Mouse (Mus musculus) megakaryocyte, embryonic 14.5 days (primary cell): ENCODE results near the gene Afmid. TPM values are rescaled to one million over a fixed set of nuclear protein-coding genes. Genes with fewer than 3 reads are reported as not detected.

Experiments used
- H3K27me3 ChIP-seq: replicated peaks from 2 replicates; pipeline ENCODE3; 2012; ENCODE audit warnings: inconsistent platforms
- H3K36me3 ChIP-seq: replicated peaks from 2 replicates; pipeline ENCODE3; 2012; ENCODE audit warnings: low read length, inconsistent platforms, mixed read lengths
- H3K4me1 ChIP-seq: 2 replicates; pipeline ENCODE4 v1.6.1; 2012; ENCODE audit warnings: inconsistent platforms
- H3K4me3 ChIP-seq: replicated peaks from 2 replicates; pipeline ENCODE3; 2012; ENCODE audit warnings: moderate library complexity, mild to moderate bottlenecking, inconsistent platforms
- H3K9me3 ChIP-seq: 2 replicates; pipeline ENCODE4 v1.6.1; 2012; ENCODE audit warnings: inconsistent platforms
- FLI1 ChIP-seq: IDR thresholded peaks from 2 replicates; pipeline ENCODE4 v1.6.1; 2012; ENCODE audit warnings: low read length, inconsistent platforms, mixed read lengths
- GATA1 ChIP-seq: IDR thresholded peaks from 3 replicates; pipeline ENCODE4 v1.6.1; 2012; ENCODE audit warnings: mixed read lengths, low read length, inconsistent platforms, borderline replicate concordance
- polyA plus RNA-seq: library from polyadenylated mRNA; stranded (reverse); fragments of >175 nt; gene quantifications from 2 replicates; pipeline ENCODE4 v1.2.3, GENCODE M21; 2012; ENCODE audit warnings: low replicate concordance; ENCODE audit not compliant: insufficient read depth

Afmid gene
- polyA plus RNA-seq, 1 experiment, result 1.8 TPM

DNA sequence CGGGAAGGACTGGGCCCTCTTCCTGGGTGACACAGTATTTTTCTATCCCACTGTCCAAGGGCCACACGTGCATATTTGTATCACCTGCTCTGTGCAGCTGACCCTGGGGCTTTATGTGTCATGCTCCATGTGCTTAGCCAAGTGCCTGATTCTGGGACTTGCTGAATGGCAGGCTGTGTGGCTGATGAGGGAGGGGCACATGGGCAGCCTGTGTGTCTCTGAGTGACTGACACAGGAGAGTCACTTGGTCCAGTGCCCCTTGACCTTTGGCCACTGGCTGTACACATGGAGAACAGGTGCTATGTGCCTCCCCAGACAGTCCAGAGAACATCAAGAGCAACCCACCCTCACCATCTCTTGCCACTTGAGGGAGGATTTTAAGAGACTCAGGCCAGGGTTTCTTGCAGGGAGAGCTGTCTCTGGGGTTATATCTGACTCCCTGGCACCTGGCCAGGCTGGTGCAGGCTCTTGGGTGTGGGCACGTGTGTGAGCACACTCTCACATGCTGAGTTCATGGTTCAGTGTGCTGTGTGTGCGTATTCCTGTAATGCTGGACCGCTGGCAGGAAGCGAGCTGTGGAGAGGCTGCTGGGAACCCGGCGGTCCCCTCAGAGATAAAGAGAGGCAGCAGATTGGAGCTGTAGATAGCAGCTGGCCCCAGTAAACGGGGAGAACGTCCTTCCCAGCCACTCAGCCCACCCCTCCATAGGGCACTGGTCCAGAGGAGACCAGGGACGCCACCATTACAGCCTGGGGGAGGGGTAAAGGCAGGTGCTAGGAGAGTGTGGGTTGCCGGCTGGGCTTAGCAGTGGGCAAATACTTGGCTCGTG is 52.4 kb downstream of the Afmid start:
- TF ChIP-seq FLI1, result no peak
- TF ChIP-seq GATA1, result no peak; the same call in 2 of the 3 replicates
- Histone ChIP-seq H3K27me3 (peaks cover 25% of the 10 kb centered on the region), H3K4me3 (peak overlapping the region; percentile 86), H3K9me3 (no peaks in the 10 kb centered on the region), H3K4me1 (peaks cover 85% of the 10 kb centered on the region), H3K36me3 (no peaks in the 10 kb centered on the region)

DNA sequence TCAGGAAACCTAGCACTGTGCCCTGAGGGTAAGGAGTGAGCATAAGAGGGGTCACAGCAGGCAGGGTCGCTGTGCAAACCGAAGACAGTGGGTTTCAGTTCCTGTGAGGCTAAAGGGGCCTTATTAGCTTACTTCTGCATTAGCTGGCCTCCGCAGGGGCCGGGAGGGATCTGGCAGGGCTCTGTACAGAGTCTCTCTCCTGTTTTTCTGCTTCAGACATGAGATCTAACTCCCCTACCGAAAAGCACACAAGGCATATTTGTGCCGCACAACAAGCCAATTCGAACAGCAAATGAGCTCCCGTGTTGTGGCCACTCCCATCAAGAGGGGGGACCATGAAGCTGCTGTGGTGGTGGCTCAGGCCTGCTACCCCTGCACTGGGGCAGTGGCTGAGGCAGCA is 53.2 kb downstream of the Afmid start:
- Histone ChIP-seq H3K36me3 (no peaks in the 10 kb centered on the region), H3K4me1 (peaks cover 83% of the 10 kb centered on the region), H3K9me3 (no peaks in the 10 kb centered on the region), H3K4me3 (peak overlapping the region; percentile 76), H3K27me3 (peaks cover 28% of the 10 kb centered on the region)
- no peak for TF ChIP-seq GATA1
- TF ChIP-seq FLI1, result no peak

DNA sequence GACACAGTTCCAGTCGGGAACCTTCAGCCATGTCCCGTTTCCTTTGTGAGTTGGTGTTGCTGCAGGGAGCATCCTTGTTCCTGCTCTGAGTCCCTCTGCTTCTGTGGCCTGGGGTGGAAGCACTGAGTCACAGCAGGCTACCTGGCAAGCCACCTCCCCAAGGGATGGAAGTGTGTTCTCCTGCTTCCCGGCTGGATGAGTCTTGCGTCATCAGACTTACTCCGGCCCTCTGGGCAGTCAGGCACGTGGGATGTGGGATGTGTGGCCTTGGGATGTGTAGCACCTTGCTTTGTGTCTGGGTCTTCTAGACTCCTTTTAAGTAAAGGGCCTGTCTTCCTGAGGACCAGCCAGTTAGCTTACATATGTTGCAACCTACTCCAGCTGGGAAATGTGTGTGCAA is 54.0 kb downstream of the Afmid start:
- Histone ChIP-seq H3K27me3 (peaks cover 36% of the 10 kb centered on the region), H3K4me3 (no peak overlapping the region), H3K36me3 (no peaks in the 10 kb centered on the region), H3K4me1 (peaks cover 83% of the 10 kb centered on the region), H3K9me3 (no peaks in the 10 kb centered on the region)
- TF ChIP-seq FLI1 (no peak), GATA1 (no peak)

DNA sequence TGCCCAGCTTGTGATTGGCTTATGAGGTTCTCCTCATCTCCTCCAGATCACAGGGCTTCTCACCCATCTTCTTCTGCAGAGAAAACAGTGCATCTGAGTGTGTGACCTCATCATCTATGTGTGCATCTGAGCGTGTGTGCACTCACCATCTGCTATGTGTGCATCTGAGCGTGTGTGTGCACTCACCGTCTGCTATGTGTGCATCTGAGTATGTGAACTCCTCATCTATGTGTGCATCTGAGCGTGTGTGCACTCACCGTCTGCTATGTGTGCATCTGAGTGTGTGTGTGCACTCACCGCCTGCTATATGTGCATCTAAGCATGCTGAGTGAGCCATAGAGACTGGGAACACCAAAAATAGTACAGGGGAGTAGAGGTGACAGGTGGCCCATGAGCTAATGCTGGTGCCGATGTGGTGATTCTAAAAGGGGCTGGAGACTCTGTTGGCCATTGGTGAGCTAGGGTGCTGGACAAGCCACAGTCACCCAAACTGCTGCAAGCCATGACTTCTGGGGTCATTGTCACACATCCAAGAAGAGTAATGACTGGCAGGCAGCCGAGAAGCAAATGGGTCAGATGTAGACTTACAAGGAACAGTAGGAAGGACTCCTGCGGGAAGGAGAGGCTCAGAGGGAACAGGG is 54.7 kb downstream of the Afmid start:
- TF ChIP-seq GATA1, result no peak
- no peak for TF ChIP-seq FLI1
- H3K4me3 ChIP-seq, result peak overlapping the region; percentile 57
- no peaks in the 10 kb centered on the region for H3K9me3 ChIP-seq
- H3K36me3 ChIP-seq, result no peaks in the 10 kb centered on the region
- peaks cover 42% of the 10 kb centered on the region for H3K27me3 ChIP-seq
- peaks cover 75% of the 10 kb centered on the region for H3K4me1 ChIP-seq

DNA sequence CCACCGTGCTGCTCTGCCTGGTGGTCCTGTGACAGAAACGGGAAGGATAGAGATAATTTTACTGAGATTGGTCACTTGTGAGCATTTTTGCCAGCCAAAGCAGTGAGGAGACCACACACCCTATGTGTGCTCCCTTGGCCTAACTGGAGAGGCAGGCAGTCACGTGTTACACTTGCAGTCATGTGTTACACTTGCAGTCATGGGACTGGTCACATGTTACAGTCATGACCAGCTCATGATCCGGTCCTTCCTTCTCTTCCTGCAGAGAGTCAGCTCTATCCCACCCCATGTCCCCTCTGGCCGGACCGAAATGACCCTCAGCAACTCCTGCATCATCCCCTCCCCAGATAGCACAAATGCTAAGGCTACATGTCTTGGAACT is 55.2 kb downstream of the Afmid start:
- H3K4me1 ChIP-seq, result peaks cover 75% of the 10 kb centered on the region
- no peaks in the 10 kb centered on the region for H3K9me3 ChIP-seq
- peak overlapping the region; percentile 29 for H3K4me3 ChIP-seq
- H3K36me3 ChIP-seq, result no peaks in the 10 kb centered on the region
- TF ChIP-seq GATA1, result no peak
- TF ChIP-seq FLI1, result no peak
- peaks cover 46% of the 10 kb centered on the region for H3K27me3 ChIP-seq

DNA sequence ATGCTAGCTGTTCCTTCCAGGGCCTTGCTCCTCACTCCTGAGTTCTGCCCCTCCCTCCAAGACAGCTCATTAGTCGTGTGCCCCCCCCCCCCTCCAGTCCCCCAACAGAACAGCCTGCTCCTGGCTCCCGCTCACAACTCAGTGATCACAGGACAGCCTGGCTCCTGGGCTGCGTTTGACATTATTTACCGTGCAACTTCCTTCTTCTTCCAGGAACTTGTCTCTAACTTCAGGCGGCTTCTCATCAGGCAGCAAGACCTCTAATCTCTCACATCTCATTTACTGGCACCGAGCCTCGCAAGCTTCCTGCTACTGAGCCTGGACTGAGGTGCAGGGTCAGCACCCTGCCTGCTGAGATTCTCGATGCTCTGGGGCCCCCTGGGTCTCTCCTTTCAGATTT is 56.1 kb downstream of the Afmid start:
- no peak overlapping the region for H3K4me3 ChIP-seq
- peaks cover 72% of the 10 kb centered on the region for H3K4me1 ChIP-seq
- TF ChIP-seq GATA1, result no peak
- TF ChIP-seq FLI1, result no peak
- no peaks in the 10 kb centered on the region for H3K9me3 ChIP-seq
- peaks cover 49% of the 10 kb centered on the region for H3K27me3 ChIP-seq
- H3K36me3 ChIP-seq, result no peaks in the 10 kb centered on the region

DNA sequence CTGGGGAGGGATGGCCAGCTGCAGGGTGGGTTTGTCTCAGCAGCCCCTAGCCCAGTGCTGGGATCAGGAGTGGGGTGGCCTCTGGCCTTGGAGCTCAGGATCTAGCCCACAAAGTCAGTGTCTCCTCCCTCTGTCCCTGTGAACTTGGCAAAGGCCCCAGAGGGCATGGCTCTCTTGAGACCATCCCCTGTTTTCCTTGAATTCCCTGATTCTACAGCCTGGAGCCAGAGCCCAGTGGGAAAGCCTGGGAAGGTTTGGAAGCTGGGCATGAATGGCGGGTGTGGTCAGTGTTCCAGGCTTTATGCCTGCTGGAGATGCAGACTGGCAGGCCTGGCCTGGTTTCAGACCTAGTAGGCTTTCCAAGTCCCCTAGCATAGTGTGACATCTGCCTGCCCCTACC is 56.5 kb downstream of the Afmid start:
- no peak for TF ChIP-seq GATA1
- no peak for TF ChIP-seq FLI1
- peaks cover 51% of the 10 kb centered on the region for H3K27me3 ChIP-seq
- peaks cover 68% of the 10 kb centered on the region for H3K4me1 ChIP-seq
- H3K9me3 ChIP-seq, result no peaks in the 10 kb centered on the region
- no peaks in the 10 kb centered on the region for H3K36me3 ChIP-seq
- H3K4me3 ChIP-seq, result no peak overlapping the region

DNA sequence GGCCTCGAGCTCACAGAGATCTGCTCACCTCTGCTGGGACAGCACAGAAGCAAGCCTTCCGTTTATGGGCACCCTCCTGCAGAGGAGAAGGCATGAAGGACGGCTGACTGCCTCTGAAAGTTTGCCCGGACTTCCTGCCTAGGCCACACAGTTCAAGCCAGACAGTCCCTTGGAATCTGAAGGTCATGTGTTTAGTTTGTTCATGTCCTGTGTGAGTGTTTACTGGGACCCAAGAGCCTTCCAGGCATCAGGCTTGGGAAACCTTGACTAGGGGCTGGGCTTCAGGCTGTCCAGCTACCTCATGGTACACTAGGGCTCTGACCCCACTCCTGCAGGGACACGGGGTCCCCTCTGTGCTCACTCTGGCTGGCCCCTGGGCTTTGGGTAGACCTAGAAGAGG is 60.3 kb downstream of the Afmid start:
- Histone ChIP-seq H3K27me3 (peaks cover 73% of the 10 kb centered on the region), H3K4me1 (peaks cover 48% of the 10 kb centered on the region), H3K4me3 (no peak overlapping the region), H3K36me3 (no peaks in the 10 kb centered on the region), H3K9me3 (no peaks in the 10 kb centered on the region)
- TF ChIP-seq GATA1 (no peak), FLI1 (no peak)

DNA sequence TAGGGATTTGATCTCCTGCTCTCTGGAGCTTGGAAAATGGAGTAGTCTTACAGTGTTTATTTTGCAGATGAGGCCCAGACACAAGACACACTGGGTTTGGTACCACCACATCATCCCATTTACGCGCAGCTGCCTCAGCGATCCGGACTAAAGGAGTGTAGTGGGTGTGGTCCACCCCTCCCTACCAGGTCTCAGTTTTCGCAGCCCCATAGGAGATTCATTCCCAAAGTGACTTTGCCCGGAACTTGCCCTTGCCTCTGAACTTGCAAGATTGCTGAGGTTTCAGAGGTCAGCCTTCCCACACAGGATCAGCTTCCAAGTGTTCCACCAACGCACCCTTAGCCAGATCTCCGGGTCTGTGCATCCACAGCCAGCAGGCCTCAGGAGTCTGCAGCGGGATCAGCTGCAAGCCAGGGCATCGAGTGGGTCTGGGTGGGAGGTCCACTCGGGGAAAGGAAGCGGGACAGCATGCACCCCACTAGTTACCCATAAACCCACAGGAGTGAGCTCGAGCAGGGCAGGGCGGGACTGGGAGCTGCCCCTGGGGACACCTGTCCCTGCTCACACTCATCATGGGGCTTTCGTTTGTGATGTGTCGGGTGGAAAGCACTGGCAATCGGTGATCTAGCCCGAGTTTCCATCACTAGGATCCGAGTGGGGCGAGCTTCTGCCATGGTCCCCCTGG is 62.6 kb downstream of the Afmid start:
- Histone ChIP-seq H3K4me1 (peaks cover 43% of the 10 kb centered on the region), H3K9me3 (no peaks in the 10 kb centered on the region), H3K4me3 (no peak overlapping the region), H3K27me3 (peaks cover 72% of the 10 kb centered on the region), H3K36me3 (no peaks in the 10 kb centered on the region)
- TF ChIP-seq FLI1 (no peak), GATA1 (no peak)
